Mouse (Mus musculus): ENCODE data around the gene Alpk3. TPM values are rescaled to one million over a fixed set of nuclear protein-coding genes. Genes with fewer than 3 reads are reported as not detected.

Alpk3 gene
- total RNA-seq, 2 experiments from 2014 or later: 0.23 to 0.26 TPM

GRCm38 (mm10) chr7:81074546-81074945 lies 17.1 kb downstream of the Alpk3 start:
- no peak for DNase-seq

GRCm38 (mm10) chr7:81075299-81075698 lies 17.9 kb downstream of the Alpk3 start:
- DNase-seq: no peak

- no peak for DNase-seq
These were observed 18.3 kb downstream of the Alpk3 start for GRCm38 (mm10) chr7:81075732-81076131.

GRCm38 (mm10) chr7:81077009-81077408 lies 19.6 kb downstream of the Alpk3 start:
- no peak for DNase-seq

GRCm38 (mm10) chr7:81078740-81079139 lies 21.3 kb downstream of the Alpk3 start:
- DNase-seq: no peak

- DNase-seq: no peak
These were observed 36.1 kb downstream of the Alpk3 start for GRCm38 (mm10) chr7:81093420-81093965.

GRCm38 (mm10) chr7:81094104-81094757 lies 36.8 kb downstream of the Alpk3 start:
- DNase-seq: no peak

GRCm38 (mm10) chr7:81100341-81100740 lies 42.9 kb downstream of the Alpk3 start:
- DNase-seq: no peak

GRCm38 (mm10) chr7:81102854-81103253 lies 45.5 kb downstream of the Alpk3 start:
- DNase-seq: no peak

- DNase-seq: no peak
These were observed 48.1 kb downstream of the Alpk3 start for GRCm38 (mm10) chr7:81105525-81105924.

GRCm38 (mm10) chr7:81108226-81108625 lies 50.8 kb downstream of the Alpk3 start:
- DNase-seq: no peak

GRCm38 (mm10) chr7:81109717-81110651 lies 52.6 kb downstream of the Alpk3 start:
- DNase-seq: peak; percentile 70

- no peak for DNase-seq
These were observed 53.4 kb downstream of the Alpk3 start for GRCm38 (mm10) chr7:81110791-81111190.

GRCm38 (mm10) chr7:81111729-81112128 lies 54.3 kb downstream of the Alpk3 start:
- DNase-seq: peak; percentile 77 to 79

GRCm38 (mm10) chr7:81112686-81113360 lies 55.4 kb downstream of the Alpk3 start:
- peak; percentile 38 to 66 for DNase-seq

GRCm38 (mm10) chr7:81114555-81114954 lies 57.2 kb downstream of the Alpk3 start, which contains the start of gene Slc28a1:
Slc28a1 (plus strand) TSS chr7:81114799.
- peak in 1 of 2 experiments; percentile 23 for DNase-seq

- DNase-seq: no peak
These were observed 63.7 kb downstream of the Alpk3 start for GRCm38 (mm10) chr7:81121099-81121498.

- DNase-seq: no peak
These were observed 65.4 kb downstream of the Alpk3 start for GRCm38 (mm10) chr7:81122808-81123207.

- DNase-seq: no peak
These were observed 66.2 kb downstream of the Alpk3 start for GRCm38 (mm10) chr7:81123553-81123952.

GRCm38 (mm10) chr7:81124773-81125172 lies 67.4 kb downstream of the Alpk3 start:
- no peak for DNase-seq

- DNase-seq: no peak
These were observed 68.1 kb downstream of the Alpk3 start for GRCm38 (mm10) chr7:81125215-81126175.
